Mouse (Mus musculus) spleen, adult 2 months (tissue): Measurements from ENCODE around the gene Atf1. TPM values are rescaled to one million over a fixed set of nuclear protein-coding genes. Genes with fewer than 3 reads are reported as not detected.

ENCODE experiments used
- DNase-seq, 2 experiments: peaks; one replicate each; pipeline versions ENCODE4 v3.0.0 to v3.0.0-alpha.2; 2012 to 2021; ENCODE audit warnings: low spot score in 2 of 2, low read depth in 1 of 2
- H3K27ac ChIP-seq: fragments of 200-500 bp; 2 replicates; pipeline ENCODE4 v1.5.1; 2012; ENCODE audit warnings: low read length, inconsistent platforms; ENCODE audit not compliant: insufficient read depth
- H3K27me3 ChIP-seq: fragments of 200-500 bp; 2 replicates; pipeline ENCODE4 v1.6.1; 2012; ENCODE audit warnings: mild to moderate bottlenecking, moderate library complexity, low read length, inconsistent platforms; ENCODE audit not compliant: control insufficient read depth, insufficient read depth
- H3K36me3 ChIP-seq: fragments of 200-500 bp; 2 replicates; pipeline ENCODE4 v1.6.1; 2012; ENCODE audit warnings: mild to moderate bottlenecking, low read length, inconsistent platforms; ENCODE audit not compliant: control insufficient read depth, insufficient read depth
- H3K4me1 ChIP-seq: fragments of 200-500 bp; 2 replicates; pipeline ENCODE4 v1.6.1; 2011; ENCODE audit warnings: inconsistent platforms; ENCODE audit not compliant: control insufficient read depth, insufficient read depth, insufficient read length
- H3K4me3 ChIP-seq: fragments of 200-500 bp; 2 replicates; pipeline ENCODE4 v1.5.1; 2011; ENCODE audit warnings: mild to moderate bottlenecking, inconsistent platforms; ENCODE audit not compliant: insufficient read depth, insufficient read length; ENCODE audit errors: extremely low read depth
- CTCF ChIP-seq: fragments of 200-500 bp; IDR thresholded peaks from 2 replicates; pipeline ENCODE4 v1.5.1; 2011; ENCODE audit warnings: mild to moderate bottlenecking, inconsistent platforms; ENCODE audit not compliant: insufficient read depth, insufficient read length, insufficient replicate concordance; ENCODE audit errors: extremely low read depth
- POLR2A ChIP-seq: fragments of 200-500 bp; IDR thresholded peaks from 2 replicates; pipeline ENCODE4 v1.6.1; 2011; ENCODE audit warnings: low read depth, low read length, inconsistent platforms
- WGBS: fragments of 180-500 bp; shearing (Covaris S2); methylation state at CpG from one replicate; pipeline ENCODE4 v1.1.7; 2018; 5-methylcytosine and 5-hydroxymethylcytosine counted together
- polyA plus RNA-seq: library from polyadenylated mRNA; depleted of rRNA; stranded (reverse); fragments of >200 nt; gene quantifications from 2 replicates; pipeline ENCODE4 v1.2.3, GENCODE M21; 2012

Atf1 gene
- polyA plus RNA-seq, 1 experiment = 44.5 TPM

- WGBS = 93% methylated on average over 7 of the region's 7 CpGs
- H3K4me1 ChIP-seq = no peaks in the 10 kb centered on the region
- no peak overlapping the region for H3K27ac ChIP-seq
- no peak for DNase-seq
- TF ChIP-seq CTCF (no peak), POLR2A (no peak)
- no peaks in the 10 kb centered on the region for H3K27me3 ChIP-seq
- no peak overlapping the region for H3K4me3 ChIP-seq
- no peaks in the 10 kb centered on the region for H3K36me3 ChIP-seq
Observed at GRCm38 (mm10) chr15:100274790-100275559, 47.4 kb downstream of the Atf1 start.

GRCm38 (mm10) chr15:100276403-100276802 lies 48.8 kb downstream of the Atf1 start:
- H3K27me3 ChIP-seq = no peaks in the 10 kb centered on the region
- no peak for DNase-seq
- WGBS = 91% methylated on average over 4 of the region's 4 CpGs
- H3K4me3 ChIP-seq = no peak overlapping the region
- TF ChIP-seq CTCF = no peak
- no peak for TF ChIP-seq POLR2A
- H3K36me3 ChIP-seq = no peaks in the 10 kb centered on the region
- H3K27ac ChIP-seq = no peak overlapping the region
- H3K4me1 ChIP-seq = no peaks in the 10 kb centered on the region

- Histone ChIP-seq H3K27me3 (no peaks in the 10 kb centered on the region), H3K4me1 (no peaks in the 10 kb centered on the region), H3K4me3 (no peak overlapping the region), H3K36me3 (no peaks in the 10 kb centered on the region), H3K27ac (no peak overlapping the region)
- no peak for DNase-seq
- TF ChIP-seq CTCF (no peak), POLR2A (no peak)
- 84% methylated on average over 3 of the region's 3 CpGs for WGBS
Observed at GRCm38 (mm10) chr15:100277586-100277985, 50.0 kb downstream of the Atf1 start.

GRCm38 (mm10) chr15:100280626-100281025 lies 53.0 kb downstream of the Atf1 start, which contains the start of gene Tmprss12:
Gene Tmprss12, plus strand, starts transcription at chr15:100280837.
- Histone ChIP-seq H3K27me3 (no peaks in the 10 kb centered on the region), H3K4me3 (no peak within 1 kb of the TSS), H3K27ac (no peak within 1 kb of the TSS), H3K36me3 (no peaks in the 10 kb centered on the region), H3K4me1 (no peaks in the 10 kb centered on the region)
- DNase-seq = no peak
- TF ChIP-seq POLR2A = no peak
- TF ChIP-seq CTCF = no peak
- WGBS = 97% methylated on average over 20 of the region's 20 CpGs

- WGBS = 95% methylated on average over 6 of the region's 6 CpGs
- Histone ChIP-seq H3K4me1 (no peaks in the 10 kb centered on the region), H3K36me3 (no peaks in the 10 kb centered on the region), H3K27ac (no peak overlapping the region), H3K27me3 (no peaks in the 10 kb centered on the region), H3K4me3 (no peak overlapping the region)
- no peak for DNase-seq
- TF ChIP-seq POLR2A (no peak), CTCF (no peak)
Observed at GRCm38 (mm10) chr15:100288980-100289379, 61.4 kb downstream of the Atf1 start.

GRCm38 (mm10) chr15:100290858-100291257 lies 63.2 kb downstream of the Atf1 start:
- TF ChIP-seq CTCF (no peak), POLR2A (no peak)
- no peak overlapping the region for H3K27ac ChIP-seq
- no peak for DNase-seq
- no peaks in the 10 kb centered on the region for H3K36me3 ChIP-seq
- H3K27me3 ChIP-seq = no peaks in the 10 kb centered on the region
- H3K4me3 ChIP-seq = no peak overlapping the region
- 86% methylated on average over 5 of the region's 5 CpGs for WGBS
- H3K4me1 ChIP-seq = no peaks in the 10 kb centered on the region

- Histone ChIP-seq H3K27me3 (no peaks in the 10 kb centered on the region), H3K4me3 (no peak overlapping the region), H3K36me3 (no peaks in the 10 kb centered on the region), H3K27ac (no peak overlapping the region), H3K4me1 (no peaks in the 10 kb centered on the region)
- WGBS = 87% methylated on average over 7 of the region's 7 CpGs
- no peak for TF ChIP-seq CTCF
- no peak for TF ChIP-seq POLR2A
- no peak for DNase-seq
Observed at GRCm38 (mm10) chr15:100292326-100292725, 64.7 kb downstream of the Atf1 start.
